In the genomic region with DNA sequence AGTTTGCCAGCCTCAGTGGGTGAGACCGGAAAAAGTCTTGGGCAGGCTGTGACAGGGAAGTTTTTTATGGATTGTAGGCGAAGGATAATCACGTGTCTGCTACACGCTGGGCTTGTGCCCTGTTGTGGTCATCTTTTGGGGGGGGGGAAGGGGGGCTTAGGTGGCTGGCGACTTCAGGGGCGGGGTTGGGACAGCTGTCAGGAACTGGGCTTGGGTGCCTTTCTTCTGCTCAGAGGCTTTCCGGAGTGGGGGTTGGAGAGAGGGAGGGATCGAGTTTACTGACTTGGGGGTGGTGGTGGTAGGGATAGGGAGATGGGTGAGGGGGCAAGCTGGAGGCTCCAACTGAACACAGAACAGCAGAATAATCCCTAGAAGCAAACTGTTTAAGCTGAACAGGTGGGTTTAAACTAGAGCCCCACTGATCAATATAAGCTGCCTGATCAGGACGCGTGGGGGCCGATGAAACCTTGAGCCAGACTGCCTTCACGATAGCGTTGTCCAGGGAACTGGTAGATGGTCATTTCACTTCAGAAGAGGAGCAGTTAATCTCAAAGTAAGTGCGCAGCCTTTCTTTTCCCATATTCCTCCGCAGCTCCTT, we compare ENCODE assay signal across 8 mouse cellular contexts.
DNase-seq lines count a peak whose midpoint lies in the region; ATAC-seq and TF ChIP-seq lines count a peak whose summit lies in the region.

No protein-coding gene starts in this region.

- H3K9ac ChIP-seq in hindbrain, embryonic 11.5 days (ENCODE audit: low read depth, low read length), result 0 out of 2 replicates have a peak overlapping the region, but pooled peaks have one; percentile 34
- no peak overlapping the region for H3K9ac ChIP-seq in liver, postnatal 0 days (replicated peaks)

- no peaks in the 10 kb centered on the region for H3K9me3 ChIP-seq in hindbrain, embryonic 11.5 days (ENCODE audit: control insufficient read depth, low read length)
- H3K9me3 ChIP-seq in liver, postnatal 0 days (ENCODE audit: low read length), result no peaks in the 10 kb centered on the region

- H3K4me2 ChIP-seq in hindbrain, embryonic 11.5 days (replicated peaks; ENCODE audit: low read depth, low read length), result peak overlapping the region; percentile 41
- H3K4me2 ChIP-seq in liver, postnatal 0 days (ENCODE audit: low read depth, low read length), result peak overlapping the region; percentile 68

- ATAC-seq in hindbrain, embryonic 11.5 days (ENCODE audit: low FRiP score), result peak; percentile 49
- no peak for ATAC-seq in liver, postnatal 0 days

- no peak for DNase-seq in gastrocnemius, adult 2 months
- no peak for DNase-seq in gastrocnemius, postnatal 4 days (ENCODE audit: low spot score in 2 of 2)
- DNase-seq in embryo, embryonic 11 days, result peak; percentile 19
- DNase-seq in hindbrain, embryonic 11.5 days (ENCODE audit: low spot score), result no peak
- no peak for DNase-seq in liver, postnatal 0 days
- no peak for DNase-seq in gastrocnemius, postnatal 36 days
- DNase-seq in gastrocnemius, postnatal 10 days, result no peak
- DNase-seq in right cerebral cortex, adult 18-20 months, result no peak

- H3K36me3 ChIP-seq in hindbrain, embryonic 11.5 days (ENCODE audit: control insufficient read depth, insufficient read depth, low read length), result no peaks in the 10 kb centered on the region
- H3K36me3 ChIP-seq in liver, postnatal 0 days (replicated peaks; ENCODE audit: insufficient read depth, low read length), result no peaks in the 10 kb centered on the region

- TF ChIP-seq CTCF in gastrocnemius, adult 2 months (IDR thresholded peaks at IDR 0.05), result no peak
- no peak for TF ChIP-seq CTCF in liver, postnatal 0 days (IDR thresholded peaks at IDR 0.05; ENCODE audit: low read depth)

- TF ChIP-seq EP300 in liver, postnatal 0 days (IDR thresholded peaks at IDR 0.05; ENCODE audit: low read depth), result no peak

- no peaks in the 10 kb centered on the region for H3K4me1 ChIP-seq in hindbrain, embryonic 11.5 days (replicated peaks; ENCODE audit: control insufficient read depth, insufficient read depth, low read length)
- H3K4me1 ChIP-seq in liver, postnatal 0 days (ENCODE audit: insufficient read depth), result peaks cover 9% of the 10 kb centered on the region

- WGBS in hindbrain, embryonic 11.5 days, result 11% methylated on average over 15 of the region's 15 CpGs
- WGBS in liver, postnatal 0 days (ENCODE audit: insufficient replicate concordance), result 5% methylated on average over 15 of the region's 15 CpGs

- intact Hi-C loops in gastrocnemius, adult 2 months (cut with DNase I), result loop anchor here (1.0 to 10.0 kb wide), 3 partner anchors 76 to 360 kb away; partner anchors contain the start of gene Rps13
- intact Hi-C loops in gastrocnemius, postnatal 36 days (cut with DNase I), result loop anchor here (2.0 to 10.0 kb wide), 2 partner anchors 77 to 153 kb away; no protein-coding TSS in a partner anchor

- peak overlapping the region; percentile 66 for H3K4me3 ChIP-seq in gastrocnemius, adult 2 months
- H3K4me3 ChIP-seq in hindbrain, embryonic 11.5 days (ENCODE audit: low read depth, low read length), result peak overlapping the region; percentile 21; the same call in 1 of the 2 replicates
- H3K4me3 ChIP-seq in liver, postnatal 0 days (ENCODE audit: low read depth, low read length), result peak overlapping the region; percentile 27

- no peaks in the 10 kb centered on the region for H3K27me3 ChIP-seq in hindbrain, embryonic 11.5 days (ENCODE audit: control insufficient read depth, insufficient read depth, low read length)
- H3K27me3 ChIP-seq in liver, postnatal 0 days (ENCODE audit: insufficient read depth, low read length), result no peaks in the 10 kb centered on the region

- H3K27ac ChIP-seq in gastrocnemius, adult 2 months, result peak overlapping the region; percentile 61
- H3K27ac ChIP-seq in hindbrain, embryonic 11.5 days (ENCODE audit: low read depth, low read length), result no peak overlapping the region
- no peak overlapping the region for H3K27ac ChIP-seq in liver, postnatal 0 days (ENCODE audit: low read depth)
